Mouse (Mus musculus) cerebellum, postnatal 36 days (tissue): ENCODE measurements around the gene Mfsd12.
A peak's percentile ranks its signal among the peaks of the same experiment; 100 is the strongest.

ENCODE experiments used
- DNase-seq, 2 experiments: peaks; one replicate each; pipeline ENCODE4 v3.0.0; 2021 to 2022; ENCODE audit warnings: mixed read lengths in 2 of 2

The Mfsd12 gene

GRCm38 (mm10) chr10:81383802-81384604 lies 26.7 kb downstream of the Mfsd12 start, which contains the start of the genes Dohh and Gm48551:
Gene Dohh, plus strand, starts transcription at chr10:81384428.
Gene Gm48551, plus strand, starts transcription at chr10:81384466.
- peak; percentile 99 to 100 for DNase-seq

GRCm38 (mm10) chr10:81384605-81384982 lies 27.3 kb downstream of the Mfsd12 start:
- DNase-seq: no peak

- DNase-seq: no peak
Observed at GRCm38 (mm10) chr10:81385603-81386306, 28.5 kb downstream of the Mfsd12 start.

- DNase-seq: no peak
Observed at GRCm38 (mm10) chr10:81387716-81388115, 30.4 kb downstream of the Mfsd12 start.

- no peak for DNase-seq
Observed at GRCm38 (mm10) chr10:81388505-81389055, 31.3 kb downstream of the Mfsd12 start, which contains the start of gene Gm48552. Gene Gm48552, plus strand, starts transcription at chr10:81389005.

- DNase-seq: no peak
Observed at GRCm38 (mm10) chr10:81389373-81389772, 32.1 kb downstream of the Mfsd12 start.

GRCm38 (mm10) chr10:81389801-81390677 lies 32.7 kb downstream of the Mfsd12 start:
- peak; percentile 78 to 82 for DNase-seq

- no peak for DNase-seq
Observed at GRCm38 (mm10) chr10:81390678-81390965, 33.3 kb downstream of the Mfsd12 start.

GRCm38 (mm10) chr10:81392270-81392669 lies 35.0 kb downstream of the Mfsd12 start:
- DNase-seq: no peak

- no peak for DNase-seq
Observed at GRCm38 (mm10) chr10:81392781-81393185, 35.5 kb downstream of the Mfsd12 start, which contains the start of gene Smim24. Gene Smim24, plus strand, starts transcription at chr10:81393051.

GRCm38 (mm10) chr10:81393456-81394063 lies 36.3 kb downstream of the Mfsd12 start:
- no peak for DNase-seq

- peak; percentile 78 to 81 for DNase-seq
Observed at GRCm38 (mm10) chr10:81395127-81395526, 37.8 kb downstream of the Mfsd12 start.

- DNase-seq: no peak
Observed at GRCm38 (mm10) chr10:81395865-81396264, 38.6 kb downstream of the Mfsd12 start.

- DNase-seq: no peak
Observed at GRCm38 (mm10) chr10:81396749-81397148, 39.5 kb downstream of the Mfsd12 start.

- DNase-seq: no peak
Observed at GRCm38 (mm10) chr10:81399296-81399695, 42.0 kb downstream of the Mfsd12 start.

GRCm38 (mm10) chr10:81399798-81400308 lies 42.6 kb downstream of the Mfsd12 start:
- no peak for DNase-seq

GRCm38 (mm10) chr10:81400371-81401204 lies 43.3 kb downstream of the Mfsd12 start:
- DNase-seq: peak; percentile 89 to 90

GRCm38 (mm10) chr10:81401205-81401520 lies 43.9 kb downstream of the Mfsd12 start:
- no peak for DNase-seq

GRCm38 (mm10) chr10:81401521-81402226 lies 44.4 kb downstream of the Mfsd12 start:
- peak; percentile 52 to 65 for DNase-seq

GRCm38 (mm10) chr10:81402227-81402765 lies 45.0 kb downstream of the Mfsd12 start:
- DNase-seq: peak in 1 of 2 experiments; percentile 51
